Mouse (Mus musculus): ENCODE measurements around the gene Ncoa3. TPM values are rescaled to one million over a fixed set of nuclear protein-coding genes. Genes with fewer than 3 reads are reported as not detected.

Gene Ncoa3
- polyA plus RNA-seq, 1 experiment: 25.2 TPM

DNA sequence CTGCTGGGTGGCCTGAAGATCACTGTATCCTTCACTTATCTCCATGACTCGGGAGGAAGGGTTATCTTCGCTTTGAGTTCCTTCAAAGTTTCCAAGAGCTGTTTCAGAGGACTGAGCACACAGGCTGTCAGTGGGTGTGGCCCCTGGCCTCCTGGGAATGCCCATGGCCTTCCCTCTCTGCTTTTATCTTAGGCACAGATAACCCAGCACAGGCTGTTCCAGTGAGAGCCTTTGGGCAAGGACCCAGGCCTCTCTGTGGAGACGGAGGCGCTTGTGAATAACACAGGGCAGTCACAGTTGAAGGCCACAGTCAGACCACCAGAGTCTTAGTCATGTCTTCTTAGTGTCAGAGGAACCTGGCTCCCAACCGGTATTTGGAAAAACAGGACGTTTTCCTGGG, 130.3 kb downstream of the Ncoa3 start:
- H3K27ac ChIP-seq (ENCODE audit: control insufficient read depth, insufficient read depth, low read depth, low read length, poor library complexity): no peak overlapping the region
- TF ChIP-seq POLR2A (IDR thresholded peaks at IDR 0.05; ENCODE audit: borderline replicate concordance, control insufficient read depth, low read depth, low read length): no peak
- 74% methylated on average over 6 of the region's 6 CpGs for WGBS
- peaks cover 1% of the 10 kb centered on the region; the same call in 1 of the 2 replicates for H3K4me1 ChIP-seq (ENCODE audit: control insufficient read depth, insufficient read depth, low read length)
- H3K4me3 ChIP-seq (replicated peaks; ENCODE audit: control insufficient read depth, low read depth, low read length): no peak overlapping the region

Other genes starting within 250 kb of the Ncoa3 start
- 34.1 and 75.2 TPM in 2 replicates for gene Zmynd8, start 93.6 kb upstream of the Ncoa3 start, polyA plus RNA-seq (2011; ENCODE audit: insufficient read depth, insufficient read length, low replicate concordance, missing spikeins)
- 2.5 and 11.3 TPM in 2 replicates for gene Sulf2, start 163.0 kb downstream of the Ncoa3 start, polyA plus RNA-seq (2011; ENCODE audit: insufficient read depth, insufficient read length, low replicate concordance, missing spikeins)